Mouse (Mus musculus) lung, adult 2 months (tissue): Measurements from ENCODE around the gene Stpg3.

Source experiments
- CTCF ChIP-seq: fragments of 200-500 bp; IDR thresholded peaks from 2 replicates; pipeline ENCODE4 v1.5.1; 2011; ENCODE audit warnings: mild to moderate bottlenecking, low read length, control low read depth; ENCODE audit not compliant: insufficient read depth
- POLR2A ChIP-seq: fragments of 200-500 bp; IDR thresholded peaks from 2 replicates; pipeline ENCODE4 v1.6.1; 2011; ENCODE audit warnings: low read depth, mild to moderate bottlenecking, control low read depth, low read length, borderline replicate concordance; ENCODE audit errors: extremely low read depth

GRCm38 (mm10) chr2:25230581-25230980 is 16.1 kb upstream of the Stpg3 start:
- TF ChIP-seq CTCF, result no peak
- no peak for TF ChIP-seq POLR2A
